Mouse (Mus musculus): ENCODE measurements around the gene 4931428F04Rik.
A peak's percentile ranks its signal among the peaks of the same experiment; 100 is the strongest.

The 4931428F04Rik gene

GRCm38 (mm10) chr8:105288231-105288630, 1.4 kb downstream of the 4931428F04Rik start:
- DNase-seq (ENCODE audit: low spot score in 2 of 2): no peak

DNA sequence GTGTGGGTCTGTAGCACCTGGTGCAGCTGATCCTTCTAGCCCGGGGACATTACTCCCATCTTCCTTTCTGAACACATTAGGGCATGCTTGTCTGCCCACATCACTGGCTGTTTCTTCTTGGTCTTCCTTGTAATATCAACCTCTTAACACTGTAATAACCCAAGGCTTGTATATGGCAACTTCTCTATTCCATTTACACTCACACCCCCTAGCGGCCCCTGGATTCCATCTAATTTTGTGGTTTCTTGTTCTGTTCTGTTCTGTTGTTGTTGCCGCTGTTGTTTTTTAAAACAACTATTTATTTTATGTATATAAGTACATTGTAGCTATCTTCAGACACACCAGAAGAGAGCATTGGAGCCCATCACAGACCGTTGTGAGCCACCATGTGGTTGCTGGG, 2.8 kb downstream of the 4931428F04Rik start:
- DNase-seq (ENCODE audit: low spot score in 2 of 2): no peak

DNA sequence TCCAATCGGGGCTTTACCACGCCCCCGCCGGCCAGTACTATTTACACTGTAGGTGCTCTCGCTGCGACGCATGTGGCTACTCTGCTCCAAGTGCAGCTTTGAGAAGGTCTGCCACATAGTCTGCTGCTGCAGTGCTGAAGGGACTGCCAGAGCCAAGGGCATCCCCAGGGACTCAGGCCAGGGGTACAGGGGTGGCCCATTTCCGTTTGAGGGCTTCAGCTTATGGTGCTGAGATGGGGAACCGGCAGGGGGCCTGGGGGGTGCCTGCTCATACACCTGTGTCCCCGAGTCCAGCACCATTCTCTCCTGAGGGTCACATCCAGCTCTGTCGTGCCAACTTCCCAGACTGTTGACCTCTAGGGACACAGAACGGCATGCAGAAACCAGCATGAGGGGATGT, 4.2 kb downstream of the 4931428F04Rik start:
- DNase-seq (ENCODE audit: low spot score in 2 of 2): no peak

GRCm38 (mm10) chr8:105283074-105283473, 6.6 kb downstream of the 4931428F04Rik start:
- DNase-seq (ENCODE audit: low spot score in 2 of 2): no peak

DNA sequence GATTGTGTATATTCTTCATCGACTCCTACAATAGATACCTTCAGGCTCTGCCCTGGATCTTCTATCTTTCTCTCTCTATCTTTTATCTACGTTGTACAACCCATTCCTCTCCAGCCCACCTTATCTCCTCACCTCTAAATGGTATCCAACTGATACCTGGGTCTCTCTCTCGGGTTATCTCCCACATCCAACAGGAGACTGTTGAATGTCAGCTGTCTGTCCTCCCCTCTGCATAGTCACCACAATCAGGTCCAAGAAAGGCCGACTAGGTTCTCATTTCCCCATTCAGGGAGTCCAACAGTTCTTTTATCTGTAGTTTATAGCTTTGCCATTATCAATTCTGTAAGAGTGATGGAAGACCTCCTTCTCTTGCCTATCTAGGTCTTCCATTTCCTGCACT, 7.4 kb downstream of the 4931428F04Rik start:
- no peak for DNase-seq (ENCODE audit: low spot score in 2 of 2)

- DNase-seq (ENCODE audit: low spot score in 2 of 2): no peak
Observed at GRCm38 (mm10) chr8:105281821-105282220, 7.8 kb downstream of the 4931428F04Rik start.

GRCm38 (mm10) chr8:105280567-105280966, 9.1 kb downstream of the 4931428F04Rik start:
- DNase-seq (ENCODE audit: low spot score in 2 of 2): no peak

DNA sequence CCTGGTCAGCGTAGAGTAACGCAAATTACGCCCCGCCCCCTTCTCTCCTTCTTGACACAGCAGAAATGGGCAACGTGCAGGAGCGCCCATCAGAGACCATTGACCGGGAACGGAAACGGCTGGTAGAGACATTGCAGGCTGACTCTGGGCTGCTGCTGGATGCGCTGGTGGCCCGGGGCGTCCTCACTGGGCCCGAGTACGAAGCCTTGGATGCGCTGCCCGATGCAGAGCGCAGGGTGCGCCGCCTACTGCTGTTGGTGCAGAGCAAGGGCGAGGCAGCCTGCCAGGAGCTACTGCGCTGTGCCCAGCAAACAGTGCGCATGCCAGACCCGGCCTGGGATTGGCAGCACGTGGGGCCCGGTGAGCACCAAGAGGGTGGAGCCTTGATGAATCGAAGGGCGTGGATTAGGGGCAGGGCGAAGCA, 10.7 kb downstream of the 4931428F04Rik start:
- DNase-seq (ENCODE audit: low spot score in 2 of 2): peak; percentile 70 to 81

DNA sequence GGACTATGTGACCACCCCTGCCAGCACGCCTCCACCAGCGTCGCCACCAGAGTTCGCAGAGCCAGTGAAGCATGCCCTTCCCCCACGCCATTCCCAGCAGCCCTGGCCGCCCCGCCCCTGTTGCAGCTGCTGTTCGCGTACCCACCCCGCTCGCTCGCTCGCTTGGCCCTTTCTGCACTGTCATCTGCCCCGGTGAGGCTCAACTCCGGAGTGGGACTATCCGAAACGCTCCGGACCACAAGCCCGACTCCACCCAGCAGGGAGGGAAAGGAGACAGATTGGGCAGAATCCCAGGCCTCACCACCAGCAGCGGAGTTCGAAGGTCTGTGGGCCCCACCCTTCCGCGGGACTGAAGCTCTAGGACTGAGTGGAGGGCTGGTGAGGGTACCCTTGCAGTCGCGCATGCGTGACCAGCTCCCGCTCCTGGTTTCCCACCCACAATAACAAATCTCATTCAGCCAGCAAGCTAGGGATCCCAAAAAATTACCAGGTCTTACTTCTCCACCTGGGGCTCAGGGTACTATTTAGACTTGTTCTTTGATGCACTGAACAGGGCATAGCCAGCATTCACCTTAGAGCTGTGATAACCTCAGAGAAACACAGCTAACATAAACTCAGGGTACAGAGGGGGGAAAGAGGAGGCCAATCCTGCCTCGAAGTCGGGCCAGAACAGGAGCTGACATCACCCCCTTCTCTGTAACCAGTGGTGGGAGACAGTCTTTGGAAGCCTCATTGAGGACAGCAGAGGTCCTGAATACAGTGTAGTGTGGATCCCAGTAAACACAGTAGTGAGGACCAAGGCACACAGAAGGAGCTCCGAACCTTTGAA, 13.2 kb downstream of the 4931428F04Rik start:
- peak in 1 of 2 experiments; percentile 45 for DNase-seq (ENCODE audit: low spot score in 2 of 2)

DNA sequence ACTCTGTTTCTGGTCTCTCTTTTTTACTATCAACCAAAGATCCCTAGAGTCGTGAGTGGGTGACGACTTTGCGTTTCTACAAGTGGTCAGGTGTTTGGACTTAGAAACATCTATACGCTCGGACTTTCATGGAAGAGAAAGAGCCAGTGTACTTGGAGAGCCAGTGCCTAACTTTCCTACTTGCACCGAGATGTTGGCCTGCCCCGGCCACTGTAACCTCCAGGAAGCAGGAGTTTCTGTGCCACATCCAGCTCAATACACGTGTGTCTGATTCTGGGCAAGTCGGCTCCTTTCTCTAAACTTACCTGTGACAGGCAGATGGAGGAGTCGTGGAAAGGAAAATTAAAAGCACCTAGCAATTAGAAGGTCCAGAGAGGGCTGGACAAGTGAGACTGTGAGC, 13.8 kb downstream of the 4931428F04Rik start, which contains the start of gene Nol3:
TSS of gene Nol3 (plus strand) at position 301 of the 400 bp plus-strand sequence.
- no peak for DNase-seq (ENCODE audit: low spot score in 2 of 2)

DNA sequence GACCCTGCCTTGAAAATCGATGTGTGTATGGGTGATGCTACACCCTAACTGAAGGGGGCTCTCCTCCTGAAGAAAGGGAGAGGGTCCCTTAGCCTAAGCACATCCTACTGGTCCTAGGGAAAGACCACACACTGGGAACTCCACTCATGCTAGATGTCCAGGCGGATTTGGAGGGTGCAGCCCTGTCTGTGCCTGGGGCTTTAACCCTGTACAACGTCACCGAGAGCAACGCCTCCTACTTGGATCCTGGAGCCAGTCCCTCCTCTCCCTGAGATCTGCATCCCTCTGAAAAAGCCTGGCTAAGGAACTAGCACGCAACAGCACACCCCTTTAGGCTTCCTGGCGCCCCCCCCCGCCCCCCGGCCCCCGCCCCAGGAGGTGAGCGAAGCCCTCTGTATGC, 14.3 kb downstream of the 4931428F04Rik start:
- no peak for DNase-seq (ENCODE audit: low spot score in 2 of 2)

GRCm38 (mm10) chr8:105270916-105271186, 18.8 kb downstream of the 4931428F04Rik start:
- no peak for DNase-seq (ENCODE audit: low spot score in 2 of 2)

DNA sequence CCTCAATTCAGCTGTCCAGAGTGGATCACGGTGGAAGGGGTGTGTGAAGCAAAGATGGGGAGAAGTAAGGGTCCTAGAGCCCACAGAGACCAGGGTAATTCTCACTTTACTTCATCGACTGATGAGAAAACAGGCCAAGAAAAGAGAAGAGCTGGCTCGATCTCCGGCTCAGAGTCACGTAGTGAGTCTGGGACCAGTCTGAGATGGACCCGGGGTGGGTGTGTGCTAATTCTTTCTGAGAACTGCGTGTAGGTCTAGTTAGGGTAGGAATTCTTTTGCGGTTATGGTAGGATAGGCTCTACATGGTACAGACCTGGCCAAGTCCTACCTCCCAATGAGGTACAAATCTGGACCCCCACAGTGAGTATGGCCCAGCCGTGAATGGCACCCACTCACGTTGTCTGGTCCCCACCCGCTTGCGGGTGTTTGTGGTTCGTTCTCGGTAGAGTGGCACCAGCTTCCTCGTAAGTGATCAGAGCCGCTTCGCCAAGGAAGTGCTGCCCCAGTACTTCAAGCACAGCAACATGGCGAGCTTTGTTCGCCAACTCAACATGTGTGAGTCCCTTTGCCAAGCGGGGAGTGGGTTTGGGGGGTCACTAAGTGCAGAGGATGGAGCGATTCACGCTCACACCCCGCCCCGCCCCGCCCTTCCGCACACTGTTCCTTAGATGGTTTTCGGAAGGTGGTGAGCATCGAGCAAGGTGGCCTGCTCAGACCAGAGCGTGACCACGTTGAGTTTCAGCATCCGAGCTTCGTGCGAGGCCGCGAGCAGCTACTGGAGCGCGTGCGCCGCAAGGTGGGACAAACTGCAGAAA, 19.4 kb downstream of the 4931428F04Rik start:
- no peak for DNase-seq (ENCODE audit: low spot score in 2 of 2)

DNA sequence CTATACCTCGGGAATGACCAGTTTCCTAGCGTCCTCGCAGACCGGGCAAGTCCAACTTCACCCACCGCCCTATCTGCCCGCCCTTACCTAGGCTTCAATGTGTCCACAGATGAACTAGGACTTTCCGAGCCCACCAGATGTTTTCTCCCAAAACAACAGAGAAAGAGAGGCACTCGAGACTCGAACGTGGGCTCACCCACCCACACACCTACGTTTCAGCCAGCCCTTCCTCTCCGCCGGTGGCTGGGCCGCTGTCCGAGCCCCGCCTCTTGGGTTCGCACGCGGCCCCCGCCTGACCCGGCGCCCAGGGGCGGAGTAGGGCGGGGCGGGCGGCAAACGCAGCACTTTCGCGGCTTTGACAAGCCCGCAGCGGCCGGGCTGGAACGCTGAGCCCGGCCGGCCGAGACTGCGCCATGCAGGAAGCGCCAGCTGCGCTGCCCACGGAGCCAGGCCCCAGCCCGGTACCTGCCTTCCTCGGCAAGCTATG, 20.2 kb downstream of the 4931428F04Rik start, which contains the start of gene Hsf4:
TSS of gene Hsf4 (plus strand) at position 341 of the 487 bp plus-strand sequence.
- DNase-seq (ENCODE audit: low spot score in 2 of 2): peak; percentile 70 to 78

- DNase-seq (ENCODE audit: low spot score in 2 of 2): no peak
Observed at GRCm38 (mm10) chr8:105269075-105269458, 20.6 kb downstream of the 4931428F04Rik start.

- DNase-seq (ENCODE audit: low spot score in 2 of 2): no peak
Observed at GRCm38 (mm10) chr8:105268342-105269074, 21.2 kb downstream of the 4931428F04Rik start.

DNA sequence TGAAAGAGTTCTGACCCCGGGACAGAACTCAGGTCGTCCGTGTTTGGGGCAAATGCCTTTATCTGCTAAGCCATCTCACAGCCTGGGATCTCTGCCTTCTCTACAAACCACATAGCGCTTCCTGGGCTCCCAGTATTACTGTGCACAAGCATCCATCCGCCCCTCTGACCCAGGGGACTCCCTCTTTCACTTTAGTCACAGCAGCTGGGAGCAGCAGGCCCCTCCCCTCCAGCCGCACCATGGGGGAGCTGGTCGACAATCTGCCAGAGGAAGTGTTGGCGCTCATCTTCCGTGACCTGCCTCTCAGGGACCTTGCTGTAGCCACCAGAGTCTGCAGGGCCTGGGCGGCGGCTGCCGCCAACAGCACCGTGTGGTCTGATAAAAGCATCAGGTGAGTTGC, 22.9 kb downstream of the 4931428F04Rik start:
- no peak for DNase-seq (ENCODE audit: low spot score in 2 of 2)

- no peak for DNase-seq (ENCODE audit: low spot score in 2 of 2)
Observed at GRCm38 (mm10) chr8:105265128-105265527, 24.5 kb downstream of the 4931428F04Rik start.

- DNase-seq (ENCODE audit: low spot score in 2 of 2): peak; percentile 80 to 83
Observed at GRCm38 (mm10) chr8:105264024-105264982, 25.4 kb downstream of the 4931428F04Rik start, which contains the start of the genes Tradd and Fbxl8. Gene Tradd, minus strand, starts transcription at chr8:105264609. Gene Fbxl8, plus strand, starts transcription at chr8:105264648.

- no peak for DNase-seq (ENCODE audit: low spot score in 2 of 2)
Observed at GRCm38 (mm10) chr8:105263244-105263912, 26.3 kb downstream of the 4931428F04Rik start.

Data from heart, adult 9 months (tissue).